In genomic region chr3:38906832-38907231, GRCm38 (mm10) we compare ENCODE assay signal across 21 mouse cellular contexts. TPM values are rescaled to one million over a fixed set of nuclear protein-coding genes. Genes with fewer than 3 reads are reported as not detected.
A peak's percentile ranks its signal among the peaks of the same experiment; 100 is the strongest.
DNase-seq lines count a peak whose midpoint lies in the region; ATAC-seq and TF ChIP-seq lines count a peak whose summit lies in the region.
"Had no signal": no experiment of that assay in that cellular context is flagged by ENCODE, and none has a peak within 500 bp of the region (broad histone marks: within the 10 kb centered on the region; RNA-seq: fewer than 3 reads in every experiment).

No protein-coding gene starts in this region.

- no peaks in the 10 kb centered on the region for H3K27me3 ChIP-seq in heart, adult 2 months (ENCODE audit: control insufficient read depth, insufficient read depth, low read length)
- H3K27me3 ChIP-seq: embryonic facial prominence, embryonic 13.5 days; embryonic facial prominence, embryonic 15.5 days; forebrain, embryonic 13.5 days; forebrain, embryonic 15.5 days had no signal

- peaks cover 8% of the 10 kb centered on the region for H3K36me3 ChIP-seq in heart, adult 2 months (ENCODE audit: control insufficient read depth, insufficient read depth, low read length)
- H3K36me3 ChIP-seq: embryonic facial prominence, embryonic 15.5 days; forebrain, embryonic 15.5 days had no signal

- ATAC-seq in frontal cortex, adult (ENCODE audit: low TSS enrichment) = peak; percentile 76
- ATAC-seq: forebrain, embryonic 13.5 days; forebrain, embryonic 15.5 days had no signal

- TF ChIP-seq POLR2A in heart, adult 2 months (IDR thresholded peaks at IDR 0.05; ENCODE audit: insufficient read depth, low read depth, low read length) = no peak

- no peak overlapping the region for H3K4me3 ChIP-seq in layer of hippocampus, adult 2 months
- no peak overlapping the region for H3K4me3 ChIP-seq in heart, adult 2 months
- H3K4me3 ChIP-seq: embryonic facial prominence, embryonic 13.5 days; embryonic facial prominence, embryonic 15.5 days; erythroblast, embryonic 14.5 days; forebrain, embryonic 15.5 days had no signal

- H3K4me1 ChIP-seq in heart, adult 2 months (ENCODE audit: control insufficient read depth, insufficient read depth, low read length) = peaks cover 10% of the 10 kb centered on the region

- TF ChIP-seq CTCF in layer of hippocampus, adult 2 months (conservative IDR thresholded peaks at IDR 0.05) = no peak
- TF ChIP-seq CTCF in heart, adult 2 months (IDR thresholded peaks at IDR 0.05) = no peak

- intact Hi-C loops in heart, adult 2 months (cut with DNase I) = no loop called here

- no peaks in the 10 kb centered on the region for H3K79me2 ChIP-seq in heart, adult 2 months (replicated peaks; ENCODE audit: control insufficient read depth, insufficient read depth, low read length)

- TF ChIP-seq EP300 in heart, adult 2 months (IDR thresholded peaks at IDR 0.05; ENCODE audit: insufficient read depth, low read depth, low read length) = no peak

- DNase-seq in frontal cortex, adult 2 months (ENCODE audit: extremely low spot score in 1 of 2, low spot score in 1 of 2) = no peak
- DNase-seq in layer of hippocampus, adult 2 months (ENCODE audit: low spot score in 2 of 2) = peak in 1 of 2 experiments; percentile 51
- no peak for DNase-seq in layer of hippocampus, postnatal 25 days (ENCODE audit: extremely low spot score in 1 of 2, low spot score in 1 of 2)
- DNase-seq in brain, adult 2 months (ENCODE audit: low read depth, low spot score) = peak; percentile 57
- peak; percentile 60 for DNase-seq in telencephalon, adult 2 months (ENCODE audit: low read depth, low spot score)
- DNase-seq in heart, adult 2 months = no peak
- DNase-seq: adrenal gland, adult 2 months; adrenal gland, postnatal 10 days; adrenal gland, postnatal 25 days; cerebellum, adult 11-12 months; cerebellum, adult 2 months; cerebellum, adult 9-10 months; cerebellum, postnatal 10 days; cerebellum, postnatal 25 days had no signal

- peak overlapping the region; percentile 47; the same call in 1 of the 2 replicates for H3K27ac ChIP-seq in layer of hippocampus, adult 2 months
- no peak overlapping the region for H3K27ac ChIP-seq in heart, adult 2 months
- H3K27ac ChIP-seq: embryonic facial prominence, embryonic 15.5 days; forebrain, embryonic 13.5 days had no signal

- 58% methylated on average over 3 of the region's 3 CpGs for WGBS in heart, adult 2 months

- H3K9ac ChIP-seq in heart, adult 2 months (ENCODE audit: low read depth, low read length) = no peak overlapping the region
- H3K9ac ChIP-seq: embryonic facial prominence, embryonic 13.5 days; embryonic facial prominence, embryonic 15.5 days; forebrain, embryonic 13.5 days; forebrain, embryonic 15.5 days had no signal

RNA-seq across cellular contexts. Expression of gene Fat4, which starts 20.1 kb away (rescaled TPM):
- 2.9 and 3.4 TPM in 2 replicates for polyA plus RNA-seq in frontal cortex, adult 2 months (2012; rRNA removed)
- total RNA-seq in layer of hippocampus, adult 2 months (2021) = 10 to 100 TPM; 29.4 to 34.5 TPM
- 10 to 100 TPM; 25.6 to 38.7 TPM for total RNA-seq in layer of hippocampus, postnatal 25 days (2021)
- 1 to 10 TPM; 5.1 TPM for total RNA-seq in heart, adult 2 months (2021)
- 1.9 and 3.5 TPM in 2 replicates for polyA plus RNA-seq in heart, adult 2 months (2012; rRNA removed)
- total RNA-seq: MEL had no signal
- polyA plus RNA-seq: erythroblast, embryonic 14.5 days had no signal

Comparison
In these comparisons a context has a peak if more than half of its experiments do, and no peak if none do; other contexts are left out.
1. DNase-seq: peak in brain, adult 2 months (single experiment) and telencephalon, adult 2 months (single experiment); none in frontal cortex, adult 2 months (0 of 2), layer of hippocampus, postnatal 25 days (0 of 2) and heart, adult 2 months (0 of 2).
2. RNA of gene Fat4, which starts 20.1 kb away (total RNA-seq): 25.6 to 38.7 TPM in layer of hippocampus, postnatal 25 days and 29.4 to 34.5 TPM in layer of hippocampus, adult 2 months; 5.1 TPM in heart, adult 2 months; every median in the first group is over 4 times any median in the second.